Mouse (Mus musculus) left cerebral cortex, adult 2 months (tissue): ENCODE data around the gene Fam43b. TPM values are rescaled to one million over a fixed set of nuclear protein-coding genes. Genes with fewer than 3 reads are reported as not detected.
A peak's percentile ranks its signal among the peaks of the same experiment; 100 is the strongest.
"Not testable (repeated sequence)": the region's sequence is repeated elsewhere in the genome, so short reads cannot be mapped to it uniquely, and the experiment has no call there.

Experiments
- DNase-seq, 2 experiments: peaks; one replicate each; pipeline ENCODE4 v3.0.0; 2021 to 2022; ENCODE audit warnings: low spot score in 2 of 2, mixed read lengths in 1 of 2; ENCODE audit errors: extremely low spot score in 1 of 2
- H3K27ac ChIP-seq: fragments of 200-600 bp; 2 replicates; pipeline ENCODE4 v1.8.1; 2022
- H3K4me3 ChIP-seq: fragments of 200-600 bp; 2 replicates; pipeline ENCODE4 v1.8.1; 2022
- CTCF ChIP-seq: fragments of 200-600 bp; IDR thresholded peaks from 2 replicates; pipeline ENCODE4 v1.8.1; 2022; ENCODE audit warnings: antibody characterized with exemption, mild to moderate bottlenecking, moderate library complexity
- intact Hi-C: fragments of 180-260 bp; cut with DNase I; formaldehyde crosslinking; loops from one replicate; pipeline ENCODE4 v1.15.1; 2025
- long read RNA-seq, 2 experiments: library from polyadenylated mRNA; stranded (forward); transcript quantifications; one replicate each; pipeline ENCODE4 v2.0.0; 2021; ENCODE audit warnings: borderline mapping rate in 2 of 2
- total RNA-seq, 2 experiments: library from RNA; stranded (reverse); gene quantifications; 2 replicates each; pipeline ENCODE4 v1.2.3; 2021

Gene Fam43b
- total RNA-seq, result 10 to 100 TPM; 33.4 to 42.4 TPM
- long read RNA-seq, experiment 1, transcript Fam43b-201 (1 exons, 2,437 nt), result major isoform, 72 of 73 reads
- long read RNA-seq, experiment 1, partial matches to known transcripts, result 0 of 73 reads
- long read RNA-seq, experiment 1, other reads (novel, unspliced or antisense), result 1 of 73 reads
- long read RNA-seq, experiment 2, transcript Fam43b-201 (1 exons, 2,437 nt), result major isoform, 68 of 68 reads
- long read RNA-seq, experiment 2, partial matches to known transcripts, result 0 of 68 reads
- long read RNA-seq, experiment 2, other reads (novel, unspliced or antisense), result 0 of 68 reads

DNA sequence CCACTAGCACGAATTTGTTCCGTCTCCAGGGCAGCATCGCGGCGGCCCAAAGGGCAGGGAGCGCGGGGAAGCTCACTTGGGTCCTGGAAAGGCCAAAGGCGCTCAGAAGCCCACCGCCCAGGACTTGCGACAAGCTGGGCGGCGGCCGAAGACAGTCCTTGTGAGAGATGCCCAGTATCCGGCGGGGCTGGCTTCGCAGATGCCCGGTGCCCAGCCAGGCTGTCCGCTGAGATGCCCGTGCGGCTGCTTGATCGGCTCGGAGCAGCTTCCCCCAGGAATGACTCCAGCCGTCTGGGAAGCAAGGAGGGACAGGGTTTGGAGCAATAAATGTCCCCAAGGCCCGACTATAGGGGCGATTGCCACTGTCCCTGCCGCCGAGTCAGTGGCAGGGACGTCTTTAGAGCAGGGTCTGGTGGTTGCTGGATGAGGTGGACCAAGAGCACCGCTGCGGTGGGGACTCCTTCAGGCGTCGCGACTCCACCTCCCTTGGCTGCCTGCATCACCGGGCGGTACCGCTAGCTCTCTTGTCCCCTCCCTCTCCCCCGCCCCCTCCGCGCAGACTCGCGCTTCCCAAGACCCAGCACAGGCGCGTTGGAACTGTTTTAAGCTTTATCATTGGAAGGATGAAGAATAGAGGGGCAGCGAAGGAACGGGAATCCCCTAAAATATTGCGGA lies at the start of gene Fam43b:
Gene Fam43b (minus strand): TSS at position 558 of the 675 bp plus-strand sequence.
- TF ChIP-seq CTCF, result no peak; the same call in none of the 2 replicates
- intact Hi-C loops, result loop anchor here (1.0 kb wide), 1 partner anchor 18 kb away; no protein-coding TSS in a partner anchor
- H3K27ac ChIP-seq, result peak within 1 kb of the TSS; percentile 94
- peak; percentile 79 to 84 for DNase-seq
- peak within 1 kb of the TSS; percentile 52 for H3K4me3 ChIP-seq

DNA sequence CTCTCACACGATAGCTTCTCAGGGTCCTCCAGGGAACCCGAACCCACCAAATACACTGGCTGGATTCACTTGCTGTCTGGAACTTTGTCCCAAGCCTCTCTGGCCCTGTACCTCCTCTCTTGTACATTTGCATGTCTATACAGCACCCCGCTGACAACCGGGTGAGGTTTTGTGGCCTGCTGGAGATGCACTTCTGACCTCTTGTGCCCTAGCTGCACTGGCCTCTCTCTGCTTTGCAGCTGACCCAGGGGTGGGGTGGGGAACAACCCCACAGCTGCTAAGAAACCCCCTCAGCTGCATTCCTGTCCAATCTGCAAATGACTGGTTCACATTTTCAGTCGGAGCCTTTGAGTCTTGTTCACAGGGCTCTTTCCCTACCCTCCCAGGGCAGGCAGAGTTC lies 48.6 kb upstream of the Fam43b start:
- Histone ChIP-seq H3K27ac (no peak overlapping the region), H3K4me3 (no peak overlapping the region)
- DNase-seq, result no peak
- no peak for TF ChIP-seq CTCF
- intact Hi-C loops, result loop anchor here (5.0 kb wide), 1 partner anchor 347 kb away; no protein-coding TSS in a partner anchor

DNA sequence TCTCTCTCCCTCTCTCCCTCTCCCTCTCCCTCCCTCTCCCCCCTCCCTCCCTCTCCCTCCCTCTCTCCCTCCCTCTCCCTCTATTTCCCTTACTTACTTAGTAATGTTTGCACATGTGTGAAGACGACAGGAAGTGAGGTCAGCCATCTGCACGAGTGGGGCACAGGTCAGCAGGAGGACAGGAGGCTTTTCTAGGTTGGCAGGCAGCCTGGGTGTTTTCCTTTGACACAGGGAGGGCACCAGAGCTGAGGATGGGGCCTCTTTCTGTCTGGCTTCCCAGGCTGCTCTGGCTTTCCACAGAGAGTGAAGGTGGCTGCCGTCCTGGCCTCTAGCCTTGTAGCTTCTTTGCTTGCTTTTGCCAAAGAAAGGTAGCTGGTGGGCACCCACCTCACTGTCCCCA lies 43.7 kb upstream of the Fam43b start:
- intact Hi-C loops, result no loop called here
- TF ChIP-seq CTCF, result no peak
- no peak for DNase-seq
- no peak overlapping the region for H3K4me3 ChIP-seq
- H3K27ac ChIP-seq, result no peak overlapping the region

DNA sequence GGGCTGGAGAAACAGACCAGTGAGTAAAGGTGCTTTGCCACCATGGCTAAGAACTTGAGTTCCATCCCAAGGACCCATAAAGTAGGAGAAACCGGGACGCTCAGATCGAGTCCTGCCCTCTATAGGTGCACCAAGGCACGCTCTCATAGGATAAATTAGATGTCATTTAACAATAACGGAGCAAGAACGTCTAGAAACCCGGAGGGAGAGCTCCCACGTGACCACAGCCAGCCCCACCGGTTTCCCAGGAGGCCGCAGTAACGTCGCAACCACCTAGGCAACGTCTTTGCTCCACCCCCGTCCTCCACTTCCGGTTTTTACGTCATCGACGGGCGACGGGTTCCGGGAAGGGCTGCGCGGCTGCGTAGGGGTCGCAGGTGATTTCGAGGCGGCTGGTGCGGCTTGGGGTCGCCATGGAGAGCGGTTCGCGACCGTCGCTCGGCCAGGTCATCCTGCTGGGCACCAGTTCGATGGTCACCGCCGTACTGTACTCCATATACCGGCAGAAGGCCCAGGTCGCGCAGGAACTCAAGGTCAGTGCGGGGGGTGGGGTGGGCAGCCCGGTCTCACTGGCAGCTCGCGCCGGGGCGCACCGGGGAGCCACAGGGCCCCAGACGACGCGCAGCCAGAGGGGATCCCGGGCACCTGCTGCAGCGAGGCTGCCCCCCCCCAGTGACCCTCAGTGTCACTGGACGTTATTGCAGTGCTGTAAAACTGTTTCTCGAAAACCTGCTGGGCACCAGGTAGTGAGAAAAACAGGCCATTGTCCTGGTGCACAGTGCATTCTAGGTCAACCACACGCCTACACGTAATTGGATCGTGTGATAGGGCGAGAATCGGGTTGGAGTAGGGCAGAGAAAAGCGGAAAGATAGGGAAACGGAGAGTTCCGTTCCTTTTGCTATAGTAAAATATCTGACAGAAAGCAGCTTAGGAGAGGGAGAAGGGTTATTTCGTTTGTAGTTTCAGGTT lies 38.3 kb upstream of the Fam43b start, which contains the start of gene Mul1:
Gene Mul1 (plus strand): TSS at position 325 of the 970 bp plus-strand sequence.
- peak; percentile 96 to 98 for DNase-seq
- Histone ChIP-seq H3K4me3 (peak within 1 kb of the TSS; percentile 83), H3K27ac (peak within 1 kb of the TSS; percentile 77)
- intact Hi-C loops, result no loop called here
- TF ChIP-seq CTCF, result peak; percentile 32

DNA sequence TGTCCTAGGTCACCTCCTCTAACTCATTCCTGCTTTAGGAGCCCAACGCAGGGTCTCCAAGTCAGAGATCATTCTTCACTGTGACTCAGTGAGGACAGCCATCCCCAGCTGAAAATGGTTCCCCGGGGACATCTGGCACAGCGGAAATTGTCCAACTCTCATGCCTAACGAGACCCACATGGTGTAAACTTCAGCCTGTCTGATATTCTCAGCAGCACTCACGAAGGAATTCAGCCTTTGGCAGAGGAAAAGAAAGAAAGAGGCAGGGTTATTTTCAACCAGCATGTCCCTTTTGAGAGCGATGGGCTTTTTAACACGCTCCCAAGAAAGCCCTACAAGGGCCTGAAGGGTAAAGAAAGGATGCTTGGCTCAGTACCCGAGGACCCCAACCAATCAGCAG lies 35.0 kb upstream of the Fam43b start:
- no peak for DNase-seq
- H3K27ac ChIP-seq, result no peak overlapping the region
- H3K4me3 ChIP-seq, result no peak overlapping the region
- no peak for TF ChIP-seq CTCF
- intact Hi-C loops, result no loop called here

DNA sequence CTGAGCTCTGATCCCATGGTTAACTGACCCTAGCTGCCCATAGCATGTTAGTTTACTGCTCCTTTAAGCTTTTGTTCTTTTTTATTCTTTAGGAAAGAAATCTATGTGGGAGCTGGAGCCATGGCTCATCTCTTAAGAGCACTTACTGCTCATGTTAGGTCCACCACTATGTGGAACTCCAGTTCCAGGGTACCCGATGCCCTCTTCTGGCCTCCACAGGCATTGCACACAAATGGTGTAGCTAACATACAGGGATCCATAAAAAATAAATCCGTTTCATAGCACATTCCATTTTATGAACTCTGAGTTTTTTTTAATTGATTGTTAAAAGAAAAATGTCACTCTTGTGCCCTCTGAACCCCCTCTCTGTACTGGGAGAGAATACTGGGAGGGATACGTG lies 33.5 kb upstream of the Fam43b start:
- no peak for DNase-seq
- intact Hi-C loops, result loop anchor here (5.0 kb wide), 1 partner anchor 37 kb away; no protein-coding TSS in a partner anchor
- TF ChIP-seq CTCF, result peak; percentile 59
- Histone ChIP-seq H3K4me3 (no peak overlapping the region), H3K27ac (no peak overlapping the region)

DNA sequence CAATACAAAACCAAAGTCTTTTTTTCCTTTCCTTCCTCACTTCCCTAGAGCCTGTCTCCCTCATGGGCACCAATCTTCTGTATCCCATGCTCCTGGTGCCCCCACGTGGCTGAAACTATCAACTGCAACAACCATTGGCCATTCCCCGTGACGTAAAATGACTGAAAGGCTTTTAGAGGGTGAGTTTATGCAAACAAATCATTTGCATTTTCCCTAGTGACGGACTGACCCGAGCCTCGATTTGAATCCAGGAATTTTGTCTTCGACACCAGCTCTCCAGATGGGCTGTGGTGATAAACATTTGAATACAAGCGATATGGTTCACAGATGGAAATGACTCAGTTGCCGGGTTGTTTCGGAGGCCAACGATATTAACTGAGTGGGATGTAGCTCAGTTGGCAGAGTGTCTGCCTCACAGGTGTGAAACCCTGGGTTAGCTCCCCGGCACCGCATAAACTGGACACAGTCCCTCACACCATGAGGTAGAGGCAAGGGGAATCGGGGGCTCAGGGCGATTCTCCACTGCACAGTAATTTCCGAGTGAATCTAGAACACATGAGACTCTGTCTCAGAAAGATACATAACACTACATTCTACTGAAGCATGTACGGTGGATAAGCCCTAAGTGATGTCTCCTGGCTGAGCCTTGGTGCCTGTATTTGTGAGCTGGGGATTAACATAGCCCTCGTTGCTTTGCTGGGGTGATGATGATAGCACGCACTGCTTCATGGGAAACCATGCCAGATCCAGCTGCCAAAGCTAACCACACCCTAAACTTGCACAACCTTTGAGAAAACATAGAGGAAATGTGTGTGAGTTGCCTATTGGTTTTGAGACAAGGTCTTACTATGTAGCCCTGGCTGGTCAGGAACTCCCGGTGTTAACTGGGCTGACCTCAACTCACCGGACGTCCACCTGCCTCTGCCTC lies 30.7 kb upstream of the Fam43b start:
- Histone ChIP-seq H3K4me3 (peak overlapping the region; percentile 42), H3K27ac (peak overlapping the region; percentile 83)
- intact Hi-C loops, result loop anchor here (1.0 to 5.0 kb wide), 3 partner anchors 35 to 108 kb away; no protein-coding TSS in a partner anchor
- peak; percentile 89 for TF ChIP-seq CTCF
- DNase-seq, result peak; percentile 87 to 94

DNA sequence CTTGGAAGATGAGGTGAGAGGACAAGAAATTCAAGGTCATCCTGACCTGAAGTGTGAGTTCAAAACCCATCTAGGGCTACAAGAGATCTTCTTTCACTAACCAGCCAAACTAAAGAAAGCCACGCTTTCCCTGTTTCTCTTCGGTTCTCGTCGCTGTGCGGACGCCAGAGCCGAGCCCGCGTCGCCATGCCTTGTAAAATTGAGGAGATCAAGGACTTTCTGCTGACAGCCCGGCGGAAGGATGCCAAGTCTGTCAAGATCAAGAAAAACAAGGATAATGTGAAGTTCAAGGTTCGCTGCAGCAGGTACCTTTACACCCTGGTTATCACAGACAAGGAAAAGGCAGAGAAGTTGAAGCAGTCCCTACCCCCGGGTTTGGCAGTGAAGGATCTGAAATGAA lies 29.3 kb upstream of the Fam43b start:
- H3K27ac ChIP-seq, DNase-seq: not testable (repeated sequence)
- intact Hi-C loops, result loop anchor here (1.0 to 5.0 kb wide), 3 partner anchors 33 to 106 kb away; no protein-coding TSS in a partner anchor

DNA sequence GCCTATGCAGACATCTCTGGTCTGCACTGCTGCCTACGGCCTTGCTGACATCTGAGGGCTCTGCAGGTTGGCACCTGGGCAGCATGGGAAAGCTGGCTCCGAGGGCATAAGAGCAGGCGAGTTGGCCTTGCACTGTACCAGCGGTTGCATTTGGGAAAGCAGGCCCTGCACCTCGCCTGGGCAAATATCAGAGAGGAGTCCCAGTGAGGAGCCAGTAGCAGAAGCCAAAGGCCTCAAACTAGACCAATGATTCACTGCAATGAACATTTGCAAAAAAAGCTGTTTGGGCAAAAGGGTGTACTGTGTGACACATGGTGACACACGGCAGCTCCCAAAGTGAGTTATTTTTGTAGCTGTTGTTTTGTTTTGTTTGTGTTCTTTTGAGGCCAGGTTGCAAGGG lies 28.7 kb upstream of the Fam43b start:
- TF ChIP-seq CTCF, result no peak
- H3K27ac ChIP-seq, result no peak overlapping the region
- intact Hi-C loops, result loop anchor here (5.0 kb wide), 1 partner anchor 33 kb away; no protein-coding TSS in a partner anchor
- H3K4me3 ChIP-seq, result no peak overlapping the region
- DNase-seq, result no peak

More for the DNA sequence above, 29.3 kb upstream of the Fam43b start:
- H3K4me3 ChIP-seq, result not testable (repeated sequence)

DNA sequence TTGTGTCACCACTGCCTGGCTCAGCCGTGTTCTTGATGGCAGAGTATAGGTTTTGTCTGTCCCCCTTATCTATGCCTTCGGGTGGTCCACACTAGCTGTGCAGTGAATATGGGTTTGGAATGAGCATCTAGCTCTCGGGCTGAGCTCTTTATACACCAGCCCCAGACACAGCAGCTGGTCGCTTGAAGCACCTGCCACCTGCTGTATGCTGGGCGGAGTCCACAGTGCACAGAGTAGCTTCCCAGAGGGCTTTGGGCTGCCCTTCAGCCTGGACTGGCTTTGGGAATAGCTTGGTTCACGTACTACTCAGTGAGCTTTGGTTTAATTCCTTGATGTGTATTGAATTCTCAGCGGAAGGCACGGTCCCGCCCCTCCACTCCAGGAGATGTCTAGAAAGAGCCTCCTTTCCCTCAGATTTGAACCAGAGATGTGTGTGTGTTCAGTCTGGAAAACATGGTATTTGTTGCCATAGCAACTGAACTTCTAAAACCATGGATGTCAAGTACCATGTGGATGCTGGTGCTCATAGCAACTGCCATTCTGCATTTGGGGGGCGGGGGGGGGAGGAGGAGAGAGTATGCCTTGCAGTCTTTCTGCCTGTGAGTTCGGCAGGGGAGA lies 22.1 kb upstream of the Fam43b start:
- no peak for DNase-seq
- no peak overlapping the region for H3K27ac ChIP-seq
- TF ChIP-seq CTCF, result no peak
- no peak overlapping the region for H3K4me3 ChIP-seq
- intact Hi-C loops, result no loop called here
